Mouse (Mus musculus) stomach, embryonic 15.5 days (tissue): ENCODE data around the gene Cyp4f16. TPM values are rescaled to one million over a fixed set of nuclear protein-coding genes. Genes with fewer than 3 reads are reported as not detected.
A peak's percentile ranks its signal among the peaks of the same experiment; 100 is the strongest.
"Not testable (repeated sequence)": the region's sequence is repeated elsewhere in the genome, so short reads cannot be mapped to it uniquely, and the experiment has no call there.

ENCODE experiments used
- ATAC-seq: fragments of 200-750 bp; cut with Nextera tagmentation; 2 replicates; pipeline ENCODE4 v1.8.0; 2017; ENCODE audit warnings: low read depth, moderate number of reproducible peaks, moderate TSS enrichment; ENCODE audit not compliant: insufficient read depth, low FRiP score
- H3K27ac ChIP-seq: fragments of 300-500 bp; sonication (generic); 2 replicates; pipeline ENCODE4 v1.5.1; 2015; ENCODE audit warnings: mild to moderate bottlenecking, inconsistent platforms
- H3K27me3 ChIP-seq: fragments of 300-500 bp; sonication (generic); replicated peaks from 2 replicates; pipeline ENCODE4 v1.6.1; 2015; ENCODE audit warnings: inconsistent platforms
- H3K36me3 ChIP-seq: fragments of 300-500 bp; sonication (generic); 2 replicates; pipeline ENCODE4 v1.6.1; 2015; ENCODE audit warnings: inconsistent platforms
- H3K4me1 ChIP-seq: fragments of 300-500 bp; sonication (generic); 2 replicates; pipeline ENCODE4 v1.6.1; 2015; ENCODE audit warnings: inconsistent platforms
- H3K4me2 ChIP-seq: fragments of 300-500 bp; sonication (generic); 2 replicates; pipeline ENCODE4 v1.6.1; 2015; ENCODE audit warnings: mild to moderate bottlenecking, inconsistent platforms
- H3K4me3 ChIP-seq: fragments of 300-500 bp; sonication (generic); replicated peaks from 2 replicates; pipeline ENCODE4 v1.5.1; 2015; ENCODE audit warnings: inconsistent platforms
- H3K9ac ChIP-seq: fragments of 300-500 bp; sonication (generic); 2 replicates; pipeline ENCODE4 v1.6.1; 2015; ENCODE audit warnings: inconsistent platforms
- H3K9me3 ChIP-seq: fragments of 300-500 bp; sonication (generic); 2 replicates; pipeline ENCODE4 v1.6.1; 2016; ENCODE audit warnings: inconsistent platforms
- WGBS: fragments of 180-500 bp; shearing (Covaris S2); methylation state at CpG from one replicate; pipeline ENCODE4 v1.1.7; 2015; 5-methylcytosine and 5-hydroxymethylcytosine counted together
- polyA plus RNA-seq: library from polyadenylated mRNA; unstranded; fragments of >200 nt; fragmentation: Nextera tagmentation; extraction: Ambion mirVana; gene quantifications from 2 replicates; pipeline ENCODE4 v1.2.1, GENCODE M21; 2015

Gene Cyp4f16
- polyA plus RNA-seq, 1 experiment from 2014 or later: 24.6 TPM

- H3K9me3 ChIP-seq, H3K4me2 ChIP-seq, H3K27me3 ChIP-seq, H3K9ac ChIP-seq, H3K27ac ChIP-seq, H3K36me3 ChIP-seq, H3K4me1 ChIP-seq, ATAC-seq, H3K4me3 ChIP-seq: not testable (repeated sequence)
- WGBS: 72% methylated on average over 9 of the region's 9 CpGs
Observed at GRCm38 (mm10) chr17:32554368-32554767, 18.0 kb downstream of the Cyp4f16 start.

DNA sequence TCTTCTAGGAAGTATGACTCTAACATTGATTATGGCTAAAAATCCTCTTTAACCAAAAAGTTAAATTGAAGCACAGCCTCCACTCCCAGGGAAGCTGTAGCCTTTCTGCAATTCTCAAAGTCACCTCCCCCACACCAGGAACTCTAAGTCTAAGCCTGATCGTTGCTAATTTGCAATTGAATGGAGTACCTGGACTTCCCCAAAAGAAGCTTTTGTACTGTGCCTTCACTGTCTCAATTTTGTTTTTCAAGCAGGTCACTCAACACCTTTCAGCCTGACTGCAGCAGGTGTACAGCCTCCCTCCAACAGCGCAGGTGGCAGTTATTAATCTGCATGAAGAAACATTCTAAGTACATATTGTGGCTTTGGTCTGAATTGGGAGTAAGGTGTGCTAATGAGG is 26.9 kb downstream of the Cyp4f16 start:
- whole genome bisulfite sequencing: 83% methylated on average over 2 of the region's 2 CpGs
- H3K27me3 ChIP-seq, H3K9me3 ChIP-seq, H3K9ac ChIP-seq, H3K4me3 ChIP-seq, H3K27ac ChIP-seq, H3K4me2 ChIP-seq, H3K36me3 ChIP-seq, H3K4me1 ChIP-seq, ATAC-seq: not testable (repeated sequence)

DNA sequence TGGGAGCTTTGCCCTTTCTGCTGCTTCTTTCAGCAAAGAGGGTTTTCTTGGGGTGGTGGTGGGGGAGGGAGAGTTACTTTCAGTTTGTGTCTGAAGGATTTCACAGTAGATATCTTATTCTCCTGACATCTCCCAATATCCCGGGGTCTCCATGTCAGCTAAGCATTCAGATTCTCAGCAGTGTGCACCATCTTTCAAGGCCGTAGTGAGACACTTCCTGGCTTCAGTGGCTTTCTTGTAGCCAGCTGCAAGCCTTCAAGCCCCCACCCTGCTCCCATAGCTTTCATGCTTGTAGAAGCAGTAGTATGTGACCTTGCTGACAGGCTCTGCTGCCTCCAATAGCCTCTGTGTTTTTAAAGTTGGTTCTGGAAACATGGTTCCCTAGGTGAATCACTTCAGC is 36.9 kb downstream of the Cyp4f16 start:
- not testable (repeated sequence) for H3K4me2 ChIP-seq, H3K4me3 ChIP-seq, H3K9me3 ChIP-seq, H3K27me3 ChIP-seq, H3K9ac ChIP-seq, H3K27ac ChIP-seq, H3K4me1 ChIP-seq, H3K36me3 ChIP-seq, ATAC-seq
- WGBS: 65% methylated on average over 2 of the region's 2 CpGs

GRCm38 (mm10) chr17:32577496-32578186 is 41.3 kb downstream of the Cyp4f16 start:
- peak overlapping the region; percentile 33; the same call in 1 of the 2 replicates for H3K27ac ChIP-seq
- H3K4me1 ChIP-seq: no peaks in the 10 kb centered on the region
- WGBS: 24% methylated on average over 7 of the region's 7 CpGs
- no peak overlapping the region for H3K4me3 ChIP-seq
- no peak overlapping the region for H3K4me2 ChIP-seq
- no peaks in the 10 kb centered on the region for H3K36me3 ChIP-seq
- no peak overlapping the region for H3K9ac ChIP-seq
- ATAC-seq: peak; percentile 71
- no peaks in the 10 kb centered on the region for H3K27me3 ChIP-seq
- H3K9me3 ChIP-seq: no peaks in the 10 kb centered on the region

DNA sequence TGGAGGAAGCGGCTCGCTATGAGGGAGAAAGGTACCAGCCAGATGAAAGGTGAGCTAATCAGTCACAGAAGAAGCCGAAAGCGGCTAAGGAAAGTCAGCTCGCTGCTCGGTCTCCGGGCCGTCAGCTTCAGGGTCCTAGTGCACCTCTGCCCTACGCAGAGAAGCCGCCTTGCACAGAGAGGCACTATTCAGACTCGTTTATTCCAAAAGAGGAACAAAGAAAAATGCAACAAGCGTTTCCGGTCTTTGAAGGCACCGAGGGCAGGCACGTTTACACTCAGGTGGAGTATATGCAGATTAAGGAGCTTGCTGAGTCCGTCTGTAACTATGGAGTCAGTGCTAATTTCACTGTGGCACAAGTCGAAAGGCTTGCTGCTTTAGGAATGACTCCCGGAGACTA is 60.1 kb downstream of the Cyp4f16 start:
- H3K36me3 ChIP-seq: no peaks in the 10 kb centered on the region
- no peak overlapping the region for H3K27ac ChIP-seq
- H3K4me1 ChIP-seq: no peaks in the 10 kb centered on the region
- H3K4me2 ChIP-seq: no peak overlapping the region
- H3K9ac ChIP-seq: no peak overlapping the region
- no peak overlapping the region for H3K4me3 ChIP-seq
- WGBS: 88% methylated on average over 18 of the region's 18 CpGs
- H3K27me3 ChIP-seq: no peaks in the 10 kb centered on the region
- ATAC-seq: no peak
- H3K9me3 ChIP-seq: no peaks in the 10 kb centered on the region

Other genes starting within 250 kb of the Cyp4f16 start
- gene Akap8, start 215.3 kb upstream of the Cyp4f16 start, polyA plus RNA-seq: 86.1 and 98.3 TPM in 2 replicates
- 83.5 and 91.1 TPM in 2 replicates for gene Akap8l, start 186.0 kb upstream of the Cyp4f16 start, polyA plus RNA-seq
- 26.2 and 31.2 TPM in 2 replicates for gene Wiz, start 147.1 kb upstream of the Cyp4f16 start, polyA plus RNA-seq
- gene Rasal3, start 133.0 kb upstream of the Cyp4f16 start, polyA plus RNA-seq: 2.1 TPM in 2 replicates
- gene Pglyrp2, start 112.4 kb upstream of the Cyp4f16 start, polyA plus RNA-seq: 0.26 and 0.45 TPM in 2 replicates
- 5.2 and 8.9 TPM in 2 replicates for gene Cyp4f39, start 83.8 kb upstream of the Cyp4f16 start, polyA plus RNA-seq
- gene Cyp4f17, start 30.5 kb upstream of the Cyp4f16 start, polyA plus RNA-seq: 6.5 and 7.4 TPM in 2 replicates
- gene Cyp4f37, start 84.8 kb downstream of the Cyp4f16 start, polyA plus RNA-seq: not detected in 2 replicates
- 2.9 and 3.6 TPM in 2 replicates for gene Cyp4f40, start 122.3 kb downstream of the Cyp4f16 start, polyA plus RNA-seq
- gene Cyp4f15, start 149.1 kb downstream of the Cyp4f16 start, polyA plus RNA-seq: 0.98 and 1.7 TPM in 2 replicates